Mouse (Mus musculus): Measurements from ENCODE around the gene Cers3. TPM values are rescaled to one million over a fixed set of nuclear protein-coding genes. Genes with fewer than 3 reads are reported as not detected.

Cers3 gene
- total RNA-seq (2014; fragmentation: Nextera tagmentation), result not detected in 2 replicates
- 0.11 and 0.12 TPM in 2 replicates for total RNA-seq (2017)
- polyA plus RNA-seq (2012), result 0.01 and 0.03 TPM in 2 replicates

DNA sequence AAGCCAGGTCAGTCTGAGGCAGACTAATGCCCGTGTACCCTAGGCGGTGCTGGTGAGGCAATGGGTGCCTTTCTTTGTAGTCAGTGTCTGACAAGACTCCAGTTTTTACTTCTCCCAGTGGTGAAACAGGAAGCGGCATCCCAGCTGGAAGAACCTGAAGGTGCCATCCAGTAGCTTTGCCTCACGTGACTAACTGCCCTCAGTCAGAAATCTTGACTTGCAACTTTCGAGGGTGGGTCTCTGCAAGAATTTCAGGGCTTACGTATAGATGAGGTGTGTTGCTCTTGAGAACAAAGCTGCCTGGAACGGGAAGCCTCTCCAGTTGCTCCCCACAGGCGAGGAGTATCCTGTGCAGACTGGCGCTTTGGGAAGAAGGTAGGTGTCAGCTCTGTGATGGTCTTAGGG, at the start of gene Cers3:
TSS of gene Cers3 (plus strand) at position 128 of the 405 bp plus-strand sequence.
- no peaks in the 10 kb centered on the region for H3K27me3 ChIP-seq (ENCODE audit: insufficient read depth, low read length)
- H3K4me1 ChIP-seq (ENCODE audit: insufficient read depth, low read depth, low read length), result peaks cover 1% of the 10 kb centered on the region; the same call in 1 of the 2 replicates
- DNase-seq (ENCODE audit: low spot score) (no peak), ATAC-seq (ENCODE audit: extremely low read depth, insufficient number of reproducible peaks, low FRiP score, poor library complexity, severe bottlenecking) (no peak)
- H3K9me3 ChIP-seq (replicated peaks), result no peaks in the 10 kb centered on the region
- H3K36me3 ChIP-seq (replicated peaks), result no peaks in the 10 kb centered on the region
- no peak for TF ChIP-seq TAL1 (conservative IDR thresholded peaks at IDR 0.05; ENCODE audit: low read depth, low read length)
- TF ChIP-seq GATA1 (IDR thresholded peaks at IDR 0.05; ENCODE audit: borderline replicate concordance, low read length), result no peak
- TF ChIP-seq CTCF (IDR thresholded peaks at IDR 0.05; ENCODE audit: low read depth, low read length), result no peak
- no peak for TF ChIP-seq POLR2AphosphoS5 (IDR thresholded peaks at IDR 0.05; ENCODE audit: insufficient replicate concordance, low read depth, low read length)
- TF ChIP-seq GATA2 (IDR thresholded peaks at IDR 0.05; ENCODE audit: borderline replicate concordance, low read depth, low read length), result no peak
- no peak within 1 kb of the TSS for H3K4me3 ChIP-seq (ENCODE audit: low read depth, low read length)

DNA sequence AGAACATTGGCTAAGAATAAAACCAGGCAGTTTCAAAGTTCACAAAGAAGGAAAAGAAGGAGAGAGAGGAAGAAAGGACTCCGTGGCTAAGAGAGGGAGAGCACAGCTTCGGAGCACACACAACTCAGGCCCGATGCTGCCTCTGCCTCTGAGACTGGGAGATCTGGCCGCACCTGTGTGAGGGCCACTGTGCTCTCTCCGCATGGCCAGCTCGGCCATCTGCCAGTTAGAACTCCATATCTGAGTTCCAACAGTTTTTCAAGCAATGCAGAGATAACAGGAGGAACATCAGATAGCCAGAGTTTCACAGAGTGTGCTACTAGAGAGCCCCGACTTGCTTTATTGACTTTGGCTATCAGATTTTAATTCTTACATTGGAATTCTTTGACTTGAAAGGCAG, 48.8 kb upstream of the Cers3 start:
- no peak for ATAC-seq (ENCODE audit: extremely low read depth, insufficient number of reproducible peaks, low FRiP score, poor library complexity, severe bottlenecking)
- no peaks in the 10 kb centered on the region for H3K27me3 ChIP-seq (ENCODE audit: insufficient read depth, low read length)
- no peak for DNase-seq (ENCODE audit: low spot score)
- no peak for TF ChIP-seq CTCF (IDR thresholded peaks at IDR 0.05; ENCODE audit: low read depth, low read length)
- no peak for TF ChIP-seq TAL1 (conservative IDR thresholded peaks at IDR 0.05; ENCODE audit: low read depth, low read length)
- TF ChIP-seq GATA2 (IDR thresholded peaks at IDR 0.05; ENCODE audit: borderline replicate concordance, low read depth, low read length), result no peak
- H3K4me3 ChIP-seq (ENCODE audit: low read depth, low read length), result peak overlapping the region; percentile 8; the same call in 1 of the 2 replicates
- peaks cover 47% of the 10 kb centered on the region for H3K36me3 ChIP-seq (replicated peaks)
- H3K9me3 ChIP-seq (replicated peaks), result no peaks in the 10 kb centered on the region
- peaks cover 9% of the 10 kb centered on the region for H3K4me1 ChIP-seq (ENCODE audit: insufficient read depth, low read depth, low read length)

DNA sequence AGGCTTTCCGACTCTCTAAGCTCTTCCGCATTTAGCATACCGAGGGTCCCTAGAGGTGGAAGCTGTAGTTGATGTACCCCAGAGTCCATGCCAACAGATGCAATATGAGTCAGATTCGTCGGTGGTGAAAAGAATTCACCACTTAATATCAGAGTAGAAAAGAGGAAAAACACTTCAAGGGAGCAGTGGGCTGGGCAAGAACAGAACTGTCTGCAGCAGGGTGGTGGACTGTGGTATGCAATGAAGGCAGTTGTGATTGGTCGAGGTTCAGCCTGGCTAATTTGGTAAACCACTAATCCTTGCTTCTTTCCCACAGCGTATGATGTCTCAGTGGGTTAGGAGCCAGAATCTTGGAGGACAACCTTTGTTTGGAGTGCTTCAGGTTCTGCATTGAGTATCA, 40.6 kb upstream of the Cers3 start:
- ATAC-seq (ENCODE audit: extremely low read depth, insufficient number of reproducible peaks, low FRiP score, poor library complexity, severe bottlenecking) (no peak), DNase-seq (ENCODE audit: low spot score) (no peak)
- H3K36me3 ChIP-seq (replicated peaks), result peaks cover 77% of the 10 kb centered on the region
- H3K9me3 ChIP-seq (replicated peaks), result no peaks in the 10 kb centered on the region
- no peaks in the 10 kb centered on the region for H3K4me1 ChIP-seq (ENCODE audit: insufficient read depth, low read depth, low read length)
- H3K27me3 ChIP-seq (ENCODE audit: insufficient read depth, low read length), result no peaks in the 10 kb centered on the region
- no peak overlapping the region for H3K4me3 ChIP-seq (ENCODE audit: low read depth, low read length)
- TF ChIP-seq TAL1 (conservative IDR thresholded peaks at IDR 0.05; ENCODE audit: low read depth, low read length) (no peak), POLR2AphosphoS5 (IDR thresholded peaks at IDR 0.05; ENCODE audit: insufficient replicate concordance, low read depth, low read length) (no peak), GATA2 (IDR thresholded peaks at IDR 0.05; ENCODE audit: borderline replicate concordance, low read depth, low read length) (no peak), CTCF (IDR thresholded peaks at IDR 0.05; ENCODE audit: low read depth, low read length) (no peak), GATA1 (IDR thresholded peaks at IDR 0.05; ENCODE audit: borderline replicate concordance, low read length) (no peak)

DNA sequence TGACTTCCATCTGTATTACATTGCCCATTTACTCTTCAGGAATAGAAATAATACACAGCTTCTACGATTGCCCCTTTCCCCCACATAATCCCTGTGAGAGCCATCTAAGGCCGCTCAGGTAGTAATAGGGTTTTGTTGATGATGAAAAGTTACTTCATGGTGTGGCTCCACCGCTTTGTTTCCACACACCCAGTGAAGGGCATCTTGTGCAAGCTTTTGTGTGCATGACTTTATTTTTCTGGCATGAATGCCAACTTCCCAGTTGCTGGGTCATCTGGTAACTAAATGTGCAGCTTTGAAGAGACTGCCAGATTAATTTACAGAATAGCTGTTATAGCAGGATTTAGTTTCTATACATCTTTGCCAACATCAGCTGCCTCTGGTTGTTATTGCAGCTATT, 38.7 kb upstream of the Cers3 start:
- no peaks in the 10 kb centered on the region for H3K27me3 ChIP-seq (ENCODE audit: insufficient read depth, low read length)
- no peak overlapping the region for H3K4me3 ChIP-seq (ENCODE audit: low read depth, low read length)
- H3K9me3 ChIP-seq (replicated peaks), result no peaks in the 10 kb centered on the region
- DNase-seq (ENCODE audit: low spot score) (no peak), ATAC-seq (ENCODE audit: extremely low read depth, insufficient number of reproducible peaks, low FRiP score, poor library complexity, severe bottlenecking) (no peak)
- TF ChIP-seq CTCF (IDR thresholded peaks at IDR 0.05; ENCODE audit: low read depth, low read length) (no peak), GATA2 (IDR thresholded peaks at IDR 0.05; ENCODE audit: borderline replicate concordance, low read depth, low read length) (no peak), POLR2AphosphoS5 (IDR thresholded peaks at IDR 0.05; ENCODE audit: insufficient replicate concordance, low read depth, low read length) (no peak), GATA1 (IDR thresholded peaks at IDR 0.05; ENCODE audit: borderline replicate concordance, low read length) (no peak), TAL1 (conservative IDR thresholded peaks at IDR 0.05; ENCODE audit: low read depth, low read length) (no peak)
- no peaks in the 10 kb centered on the region for H3K4me1 ChIP-seq (ENCODE audit: insufficient read depth, low read depth, low read length)
- H3K36me3 ChIP-seq (replicated peaks), result peaks cover 73% of the 10 kb centered on the region

DNA sequence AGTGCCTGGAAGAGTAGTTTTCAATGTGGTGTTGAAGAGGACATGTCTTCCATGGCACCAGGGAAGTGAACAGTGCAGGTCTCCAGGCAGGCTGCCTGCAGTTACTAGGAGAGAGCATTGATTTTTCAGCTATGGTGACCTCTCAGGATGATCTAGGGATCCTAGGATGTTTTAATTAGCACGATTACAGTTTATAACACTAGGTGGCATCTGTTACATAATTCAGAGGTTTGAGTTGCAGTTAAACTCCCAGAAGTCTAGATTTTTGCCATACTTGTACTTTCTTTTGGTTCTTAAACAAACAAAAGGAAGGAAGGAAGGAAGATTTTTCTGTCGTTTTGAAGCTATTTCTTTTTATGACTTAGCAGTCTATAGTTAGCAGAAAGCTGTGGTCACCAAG, 32.1 kb upstream of the Cers3 start:
- Histone ChIP-seq H3K4me3 (ENCODE audit: low read depth, low read length) (no peak overlapping the region), H3K9me3 (replicated peaks) (no peaks in the 10 kb centered on the region), H3K4me1 (ENCODE audit: insufficient read depth, low read depth, low read length) (no peaks in the 10 kb centered on the region), H3K36me3 (replicated peaks) (peaks cover 73% of the 10 kb centered on the region), H3K27me3 (ENCODE audit: insufficient read depth, low read length) (no peaks in the 10 kb centered on the region)
- no peak for DNase-seq (ENCODE audit: low spot score)
- TF ChIP-seq GATA2 (IDR thresholded peaks at IDR 0.05; ENCODE audit: borderline replicate concordance, low read depth, low read length) (no peak), POLR2AphosphoS5 (IDR thresholded peaks at IDR 0.05; ENCODE audit: insufficient replicate concordance, low read depth, low read length) (no peak), TAL1 (conservative IDR thresholded peaks at IDR 0.05; ENCODE audit: low read depth, low read length) (no peak), GATA1 (IDR thresholded peaks at IDR 0.05; ENCODE audit: borderline replicate concordance, low read length) (no peak), CTCF (IDR thresholded peaks at IDR 0.05; ENCODE audit: low read depth, low read length) (no peak)
- ATAC-seq (ENCODE audit: extremely low read depth, insufficient number of reproducible peaks, low FRiP score, poor library complexity, severe bottlenecking), result no peak

DNA sequence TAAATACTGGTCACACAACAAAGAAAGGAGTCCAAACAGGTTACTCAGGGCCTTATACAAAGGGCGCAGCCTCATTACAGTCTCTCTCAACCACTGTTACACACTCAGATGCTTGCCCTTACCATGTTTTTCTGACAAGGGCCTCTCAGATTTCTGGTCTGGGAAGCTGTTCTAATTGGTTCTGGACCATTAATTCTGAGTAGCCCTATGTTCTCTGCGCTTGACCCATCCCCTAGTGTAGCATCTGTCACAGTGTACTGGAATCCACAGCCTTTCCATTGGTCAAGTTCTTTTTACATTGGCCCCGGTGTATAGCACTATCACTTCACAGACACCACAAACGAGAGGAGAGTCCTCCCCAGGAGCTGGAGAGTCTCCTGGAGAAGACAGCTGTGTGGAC, 18.8 kb upstream of the Cers3 start:
- DNase-seq (ENCODE audit: low spot score) (no peak), ATAC-seq (ENCODE audit: extremely low read depth, insufficient number of reproducible peaks, low FRiP score, poor library complexity, severe bottlenecking) (no peak)
- H3K4me1 ChIP-seq (ENCODE audit: insufficient read depth, low read depth, low read length), result no peaks in the 10 kb centered on the region
- no peak overlapping the region for H3K4me3 ChIP-seq (ENCODE audit: low read depth, low read length)
- H3K36me3 ChIP-seq (replicated peaks), result peaks cover 6% of the 10 kb centered on the region
- no peaks in the 10 kb centered on the region for H3K27me3 ChIP-seq (ENCODE audit: insufficient read depth, low read length)
- H3K9me3 ChIP-seq (replicated peaks), result peaks cover 3% of the 10 kb centered on the region; the same call in 1 of the 2 replicates
- TF ChIP-seq TAL1 (conservative IDR thresholded peaks at IDR 0.05; ENCODE audit: low read depth, low read length) (no peak), POLR2AphosphoS5 (IDR thresholded peaks at IDR 0.05; ENCODE audit: insufficient replicate concordance, low read depth, low read length) (no peak), GATA1 (IDR thresholded peaks at IDR 0.05; ENCODE audit: borderline replicate concordance, low read length) (no peak)

Data from G1E (cell line).